Mouse (Mus musculus) ES-Bruce4 (cell line): ENCODE results near the gene Dgka.

ENCODE experiments used
- CTCF ChIP-seq: IDR thresholded peaks from one replicate; pipeline ENCODE4 v1.8.1; 2011; ENCODE audit warnings: low read depth, low read length
- EP300 ChIP-seq: IDR thresholded peaks from 2 replicates; pipeline ENCODE4 v1.6.1; 2011; ENCODE audit warnings: low read depth, low read length; ENCODE audit not compliant: insufficient read depth
- POLR2A ChIP-seq: IDR thresholded peaks from one replicate; pipeline ENCODE4 v1.8.1; 2011; ENCODE audit warnings: low read length; ENCODE audit not compliant: insufficient read depth

- TF ChIP-seq CTCF (no peak), POLR2A (no peak), EP300 (no peak)
Measured at GRCm38 (mm10) chr10:128779011-128779795, 34.5 kb upstream of the Dgka start.
